Mouse (Mus musculus) embryonic facial prominence, embryonic 11.5 days (tissue): ENCODE measurements around the gene Fam234b. TPM values are rescaled to one million over a fixed set of nuclear protein-coding genes. Genes with fewer than 3 reads are reported as not detected.

Experiments
- ATAC-seq: fragments of 200-750 bp; cut with Nextera tagmentation; replicated peaks from 2 replicates; pipeline ENCODE4 v1.8.0; 2017; ENCODE audit warnings: low read depth; ENCODE audit not compliant: insufficient number of reproducible peaks, low FRiP score, low TSS enrichment
- DNase-seq: peaks from one replicate; pipeline ENCODE4 v3.0.0-alpha.2; 2015; ENCODE audit warnings: low spot score
- H3K27ac ChIP-seq: fragments of 300-500 bp; sonication (generic); replicated peaks from 2 replicates; pipeline ENCODE4 v1.5.1; 2014; ENCODE audit warnings: mild to moderate bottlenecking, low read depth, low read length, control low read depth
- H3K27me3 ChIP-seq: fragments of 300-500 bp; sonication (generic); 2 replicates; pipeline ENCODE4 v1.6.1; 2014; ENCODE audit warnings: mild to moderate bottlenecking, low read length, moderate library complexity, mixed read lengths; ENCODE audit not compliant: control insufficient read depth, insufficient read depth
- H3K36me3 ChIP-seq: fragments of 300-500 bp; sonication (generic); replicated peaks from 2 replicates; pipeline ENCODE4 v1.6.1; 2014; ENCODE audit warnings: low read depth, mild to moderate bottlenecking, low read length, moderate library complexity, mixed read lengths; ENCODE audit not compliant: control insufficient read depth, insufficient read depth
- H3K4me1 ChIP-seq: fragments of 300-500 bp; sonication (generic); 2 replicates; pipeline ENCODE4 v1.6.1; 2014; ENCODE audit warnings: low read length, mixed read lengths; ENCODE audit not compliant: control insufficient read depth, insufficient read depth
- H3K4me2 ChIP-seq: fragments of 300-500 bp; sonication (generic); 2 replicates; pipeline ENCODE4 v1.6.1; 2014; ENCODE audit warnings: low read depth, mild to moderate bottlenecking, control low read depth, low read length, moderate library complexity
- H3K4me3 ChIP-seq: fragments of 300-500 bp; sonication (generic); 2 replicates; pipeline ENCODE4 v1.5.1; 2014; ENCODE audit warnings: low read depth, low read length, control low read depth
- H3K9ac ChIP-seq: fragments of 300-500 bp; sonication (generic); replicated peaks from 2 replicates; pipeline ENCODE4 v1.6.1; 2014; ENCODE audit warnings: mild to moderate bottlenecking, control low read depth, low read length
- H3K9me3 ChIP-seq: fragments of 300-500 bp; sonication (generic); replicated peaks from 2 replicates; pipeline ENCODE4 v1.6.1; 2016; ENCODE audit warnings: mild to moderate bottlenecking, low read length, inconsistent platforms, mixed read lengths; ENCODE audit not compliant: control insufficient read depth
- WGBS: fragments of 180-500 bp; shearing (Covaris S2); extraction: QIAGEN DNeasy Blood & Tissue Kit; methylation state at CpG from one replicate; pipeline ENCODE4 v1.1.7; 2014; 5-methylcytosine and 5-hydroxymethylcytosine counted together
- polyA plus RNA-seq: library from polyadenylated mRNA; unstranded; fragments of >200 nt; fragmentation: Nextera tagmentation; extraction: Ambion mirVana; gene quantifications from 2 replicates; pipeline ENCODE4 v1.2.1, GENCODE M21; 2014

Gene Fam234b
- polyA plus RNA-seq, 1 experiment from 2014 or later, result 25.0 TPM

- H3K9me3 ChIP-seq, result no peaks in the 10 kb centered on the region
- no peak overlapping the region for H3K27ac ChIP-seq
- H3K36me3 ChIP-seq, result no peaks in the 10 kb centered on the region
- DNase-seq (no peak), ATAC-seq (no peak)
- no peaks in the 10 kb centered on the region for H3K4me1 ChIP-seq
- no peak overlapping the region for H3K9ac ChIP-seq
- H3K4me2 ChIP-seq, result no peak overlapping the region
- 72% methylated on average over 2 of the region's 2 CpGs for WGBS
- no peaks in the 10 kb centered on the region for H3K27me3 ChIP-seq
- no peak overlapping the region for H3K4me3 ChIP-seq
Measured at GRCm38 (mm10) chr6:135262565-135262964, 64.8 kb downstream of the Fam234b start.

GRCm38 (mm10) chr6:135264136-135264535 lies 66.4 kb downstream of the Fam234b start:
- Histone ChIP-seq H3K9me3 (no peaks in the 10 kb centered on the region), H3K4me3 (no peak overlapping the region), H3K27ac (no peak overlapping the region), H3K27me3 (no peaks in the 10 kb centered on the region), H3K9ac (no peak overlapping the region), H3K36me3 (no peaks in the 10 kb centered on the region), H3K4me2 (no peak overlapping the region), H3K4me1 (no peaks in the 10 kb centered on the region)
- DNase-seq, result no peak
- no peak for ATAC-seq
- 93% methylated on average over 6 of the region's 6 CpGs for WGBS

- H3K9me3 ChIP-seq, result no peaks in the 10 kb centered on the region
- no peak overlapping the region for H3K27ac ChIP-seq
- no peaks in the 10 kb centered on the region for H3K4me1 ChIP-seq
- H3K9ac ChIP-seq, result no peak overlapping the region
- WGBS, result 88% methylated on average over 1 of the region's 1 CpGs
- no peak overlapping the region for H3K4me2 ChIP-seq
- no peaks in the 10 kb centered on the region for H3K27me3 ChIP-seq
- no peak for ATAC-seq
- DNase-seq, result no peak
- no peak overlapping the region for H3K4me3 ChIP-seq
- no peaks in the 10 kb centered on the region for H3K36me3 ChIP-seq
Measured at GRCm38 (mm10) chr6:135266056-135266455, 68.3 kb downstream of the Fam234b start.

GRCm38 (mm10) chr6:135267221-135267620 lies 69.4 kb downstream of the Fam234b start:
- Histone ChIP-seq H3K9me3 (no peaks in the 10 kb centered on the region), H3K27me3 (no peaks in the 10 kb centered on the region), H3K4me1 (no peaks in the 10 kb centered on the region), H3K27ac (no peak overlapping the region), H3K4me2 (no peak overlapping the region), H3K36me3 (no peaks in the 10 kb centered on the region), H3K9ac (no peak overlapping the region), H3K4me3 (no peak overlapping the region)
- DNase-seq, result no peak
- no peak for ATAC-seq
- WGBS, result 82% methylated on average over 3 of the region's 3 CpGs

GRCm38 (mm10) chr6:135268392-135268791 lies 70.6 kb downstream of the Fam234b start:
- Histone ChIP-seq H3K27me3 (no peaks in the 10 kb centered on the region), H3K4me2 (no peak overlapping the region), H3K36me3 (no peaks in the 10 kb centered on the region), H3K4me1 (no peaks in the 10 kb centered on the region), H3K27ac (no peak overlapping the region), H3K9me3 (no peaks in the 10 kb centered on the region), H3K4me3 (no peak overlapping the region), H3K9ac (no peak overlapping the region)
- ATAC-seq (no peak), DNase-seq (no peak)

GRCm38 (mm10) chr6:135269626-135270025 lies 71.8 kb downstream of the Fam234b start:
- no peaks in the 10 kb centered on the region for H3K4me1 ChIP-seq
- H3K9me3 ChIP-seq, result no peaks in the 10 kb centered on the region
- H3K27ac ChIP-seq, result no peak overlapping the region
- ATAC-seq, result no peak
- no peak overlapping the region for H3K4me3 ChIP-seq
- WGBS, result 45% methylated on average over 6 of the region's 6 CpGs
- no peak overlapping the region for H3K9ac ChIP-seq
- no peak for DNase-seq
- no peak overlapping the region for H3K4me2 ChIP-seq
- H3K36me3 ChIP-seq, result no peaks in the 10 kb centered on the region
- no peaks in the 10 kb centered on the region for H3K27me3 ChIP-seq

- Histone ChIP-seq H3K27ac (no peak overlapping the region), H3K9me3 (no peaks in the 10 kb centered on the region), H3K36me3 (no peaks in the 10 kb centered on the region), H3K4me2 (no peak overlapping the region), H3K4me3 (no peak overlapping the region), H3K27me3 (no peaks in the 10 kb centered on the region), H3K9ac (no peak overlapping the region), H3K4me1 (no peaks in the 10 kb centered on the region)
- DNase-seq, result no peak
- WGBS, result 81% methylated on average over 2 of the region's 2 CpGs
- ATAC-seq, result no peak
Measured at GRCm38 (mm10) chr6:135271761-135272160, 74.0 kb downstream of the Fam234b start.

- ATAC-seq (no peak), DNase-seq (no peak)
- Histone ChIP-seq H3K9me3 (no peaks in the 10 kb centered on the region), H3K27me3 (no peaks in the 10 kb centered on the region), H3K9ac (no peak overlapping the region), H3K4me1 (no peaks in the 10 kb centered on the region), H3K36me3 (no peaks in the 10 kb centered on the region), H3K4me3 (no peak overlapping the region), H3K4me2 (no peak overlapping the region), H3K27ac (no peak overlapping the region)
- WGBS, result 85% methylated on average over 6 of the region's 6 CpGs
Measured at GRCm38 (mm10) chr6:135273066-135273465, 75.3 kb downstream of the Fam234b start.
